Mouse (Mus musculus) embryonic fibroblast, embryonic 13.5 days (primary cell): ENCODE results near the gene Tmem243.

Experiments
- CTCF ChIP-seq: IDR thresholded peaks from 2 replicates; pipeline ENCODE4 v1.5.1; 2011; ENCODE audit warnings: mild to moderate bottlenecking, control low read depth, low read length, moderate library complexity, borderline replicate concordance; ENCODE audit not compliant: insufficient read depth
- POLR2A ChIP-seq: IDR thresholded peaks from 2 replicates; pipeline ENCODE4 v1.6.1; 2011; ENCODE audit warnings: low read depth, mild to moderate bottlenecking, control low read depth, low read length, moderate library complexity

GRCm38 (mm10) chr5:9157336-9157735, 56.9 kb downstream of the Tmem243 start:
- TF ChIP-seq CTCF = no peak
- TF ChIP-seq POLR2A = no peak
